Mouse (Mus musculus): Measurements from ENCODE around the gene Ociad2. TPM values are rescaled to one million over a fixed set of nuclear protein-coding genes. Genes with fewer than 3 reads are reported as not detected.

Gene Ociad2
- total and polyA plus RNA-seq, 2 experiments = 4.3 to 8.4 TPM

DNA sequence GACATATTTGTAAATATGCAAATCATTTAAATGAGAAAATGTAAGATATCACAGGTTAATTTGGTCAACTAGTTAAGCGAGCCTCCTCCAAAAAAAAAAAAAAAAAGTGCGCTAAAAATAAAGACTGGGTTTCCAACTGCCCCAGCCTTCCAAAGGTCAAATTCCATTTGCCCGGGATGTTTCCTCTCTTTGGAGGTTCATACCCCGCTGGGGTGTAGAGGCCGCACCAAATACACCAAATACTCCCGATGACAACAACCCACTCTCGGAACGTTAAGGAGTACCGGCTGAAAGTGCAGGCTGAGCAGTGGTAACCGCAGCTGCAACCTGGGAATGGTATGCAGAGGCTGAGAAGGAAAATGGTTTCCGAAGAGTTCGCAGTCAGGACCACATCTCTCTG is 19.4 kb upstream of the Ociad2 start:
- peak; percentile 76 for DNase-seq (ENCODE audit: extremely low read depth, low read depth, low spot score)
- Histone ChIP-seq H3K79me2 (ENCODE audit: control insufficient read depth, insufficient read depth, low read length) (no peaks in the 10 kb centered on the region), H3K4me1 (ENCODE audit: control insufficient read depth, insufficient read depth, low read length) (peaks cover 6% of the 10 kb centered on the region; the same call in 1 of the 2 replicates), H3K9ac (ENCODE audit: low read depth, low read length) (no peak overlapping the region), H3K4me3 (ENCODE audit: insufficient read depth, low read depth, low read length) (no peak overlapping the region), H3K36me3 (ENCODE audit: control insufficient read depth, insufficient read depth, low read length) (no peaks in the 10 kb centered on the region), H3K27me3 (ENCODE audit: control insufficient read depth, insufficient read depth, low read length) (no peaks in the 10 kb centered on the region), H3K27ac (replicated peaks; ENCODE audit: insufficient read depth, low read depth, low read length) (peak overlapping the region; percentile 3; the same call in 1 of the 2 replicates)
- TF ChIP-seq POLR2A (IDR thresholded peaks at IDR 0.05; ENCODE audit: extremely low read depth, insufficient read depth, low read length) (no peak), CTCF (IDR thresholded peaks at IDR 0.05; ENCODE audit: low read depth, low read length) (no peak)
- WGBS = 19% methylated on average over 12 of the region's 12 CpGs

GRCm38 (mm10) chr5:73359752-73360141 is 18.9 kb upstream of the Ociad2 start:
- H3K9ac ChIP-seq (ENCODE audit: low read depth, low read length) = no peak overlapping the region
- H3K79me2 ChIP-seq (ENCODE audit: control insufficient read depth, insufficient read depth, low read length) = no peaks in the 10 kb centered on the region
- no peaks in the 10 kb centered on the region for H3K27me3 ChIP-seq (ENCODE audit: control insufficient read depth, insufficient read depth, low read length)
- 38% methylated on average over 12 of the region's 12 CpGs for whole genome bisulfite sequencing
- peak overlapping the region; percentile 35; the same call in 1 of the 2 replicates for H3K27ac ChIP-seq (replicated peaks; ENCODE audit: insufficient read depth, low read depth, low read length)
- H3K36me3 ChIP-seq (ENCODE audit: control insufficient read depth, insufficient read depth, low read length) = no peaks in the 10 kb centered on the region
- peaks cover 6% of the 10 kb centered on the region; the same call in 1 of the 2 replicates for H3K4me1 ChIP-seq (ENCODE audit: control insufficient read depth, insufficient read depth, low read length)
- DNase-seq (ENCODE audit: extremely low read depth, low read depth, low spot score) = peak; percentile 85
- TF ChIP-seq POLR2A (IDR thresholded peaks at IDR 0.05; ENCODE audit: extremely low read depth, insufficient read depth, low read length) (no peak), CTCF (IDR thresholded peaks at IDR 0.05; ENCODE audit: low read depth, low read length) (no peak)
- no peak overlapping the region for H3K4me3 ChIP-seq (ENCODE audit: insufficient read depth, low read depth, low read length)

DNA sequence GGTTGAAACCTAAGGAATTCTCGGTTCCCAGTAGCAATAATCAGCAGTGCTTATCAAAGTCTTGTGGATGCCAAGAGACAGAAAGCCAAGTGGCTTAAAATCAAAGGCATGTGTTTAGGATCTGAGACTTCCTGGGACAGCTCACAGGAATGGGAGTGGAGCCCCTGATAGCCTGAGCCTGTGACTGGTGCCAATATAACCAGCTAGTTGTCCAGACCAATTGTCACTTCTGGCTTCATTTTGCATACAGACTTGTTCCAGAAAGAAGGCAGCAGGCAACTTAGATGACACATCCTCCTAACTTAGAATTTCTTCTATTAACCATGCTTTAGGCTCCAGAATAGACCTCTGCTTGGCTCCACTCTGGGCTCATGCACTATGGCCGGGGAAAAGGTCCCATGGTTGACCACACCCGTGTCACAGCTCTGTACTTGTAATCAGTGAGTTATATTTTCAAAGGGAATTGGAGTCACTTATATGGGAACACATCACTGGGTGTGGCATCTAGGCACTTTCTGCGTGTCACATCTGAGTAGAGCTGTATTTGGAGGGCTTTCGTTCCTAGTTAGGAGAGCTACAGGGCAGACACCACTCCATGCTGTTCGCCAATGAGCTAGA is 18.4 kb upstream of the Ociad2 start:
- 75% methylated on average over 6 of the region's 6 CpGs for WGBS
- no peak for TF ChIP-seq CTCF (IDR thresholded peaks at IDR 0.05; ENCODE audit: low read depth, low read length)
- no peaks in the 10 kb centered on the region for H3K79me2 ChIP-seq (ENCODE audit: control insufficient read depth, insufficient read depth, low read length)
- no peaks in the 10 kb centered on the region for H3K36me3 ChIP-seq (ENCODE audit: control insufficient read depth, insufficient read depth, low read length)
- no peak overlapping the region for H3K4me3 ChIP-seq (ENCODE audit: insufficient read depth, low read depth, low read length)
- no peak for DNase-seq (ENCODE audit: extremely low read depth, low read depth, low spot score)
- H3K27me3 ChIP-seq (ENCODE audit: control insufficient read depth, insufficient read depth, low read length) = no peaks in the 10 kb centered on the region
- no peak overlapping the region for H3K9ac ChIP-seq (ENCODE audit: low read depth, low read length)
- H3K27ac ChIP-seq (replicated peaks; ENCODE audit: insufficient read depth, low read depth, low read length) = no peak overlapping the region; the same call in 1 of the 2 replicates
- peaks cover 6% of the 10 kb centered on the region; the same call in 1 of the 2 replicates for H3K4me1 ChIP-seq (ENCODE audit: control insufficient read depth, insufficient read depth, low read length)

DNA sequence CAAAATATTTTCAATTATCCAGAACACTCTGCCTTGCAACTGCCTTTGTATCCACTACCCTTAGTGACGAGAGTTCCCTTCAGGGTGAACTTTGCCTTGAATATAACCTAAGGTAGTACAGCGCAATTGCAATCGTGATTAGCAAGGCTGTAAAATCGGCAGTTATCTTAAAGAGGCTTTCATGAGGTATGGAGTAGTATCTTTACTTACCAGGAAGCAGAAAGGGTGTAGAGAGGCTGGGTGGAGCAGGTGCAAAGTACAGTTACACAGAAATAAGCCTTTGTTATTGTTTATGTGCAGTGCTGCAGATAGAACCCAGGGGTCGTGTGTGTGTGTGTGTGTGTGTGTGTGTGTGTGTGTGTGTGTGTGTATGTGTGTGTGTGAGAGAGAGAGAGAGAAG is 14.6 kb upstream of the Ociad2 start:
- H3K36me3 ChIP-seq (ENCODE audit: control insufficient read depth, insufficient read depth, low read length) = no peaks in the 10 kb centered on the region
- no peak for DNase-seq (ENCODE audit: extremely low read depth, low read depth, low spot score)
- H3K9ac ChIP-seq (ENCODE audit: low read depth, low read length) = no peak overlapping the region
- no peaks in the 10 kb centered on the region for H3K79me2 ChIP-seq (ENCODE audit: control insufficient read depth, insufficient read depth, low read length)
- H3K27me3 ChIP-seq (ENCODE audit: control insufficient read depth, insufficient read depth, low read length) = no peaks in the 10 kb centered on the region
- H3K4me1 ChIP-seq (ENCODE audit: control insufficient read depth, insufficient read depth, low read length) = peaks cover 5% of the 10 kb centered on the region; the same call in 1 of the 2 replicates
- no peak overlapping the region for H3K4me3 ChIP-seq (ENCODE audit: insufficient read depth, low read depth, low read length)
- H3K27ac ChIP-seq (replicated peaks; ENCODE audit: insufficient read depth, low read depth, low read length) = no peak overlapping the region
- TF ChIP-seq CTCF (IDR thresholded peaks at IDR 0.05; ENCODE audit: low read depth, low read length) (no peak), POLR2A (IDR thresholded peaks at IDR 0.05; ENCODE audit: extremely low read depth, insufficient read depth, low read length) (no peak)
- 76% methylated on average over 5 of the region's 5 CpGs for WGBS

DNA sequence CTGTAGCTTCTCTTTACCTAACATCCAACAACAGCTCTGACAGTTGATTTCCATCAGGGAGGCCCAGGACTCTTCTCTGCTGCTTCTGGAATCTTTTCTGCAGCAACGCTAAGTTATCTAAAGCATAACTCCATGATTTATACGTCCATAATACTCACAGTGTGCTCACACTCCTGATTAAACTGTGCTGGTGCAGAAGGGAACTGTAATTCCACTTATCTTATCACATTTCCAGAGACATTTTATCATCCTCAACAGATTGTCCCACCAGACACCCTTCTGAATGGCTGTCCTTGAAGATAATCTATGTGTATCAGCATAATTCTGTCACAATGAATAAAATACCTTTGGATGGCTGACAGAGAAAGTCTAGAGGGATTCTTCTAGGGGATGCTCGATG is 13.2 kb upstream of the Ociad2 start:
- Histone ChIP-seq H3K4me3 (ENCODE audit: insufficient read depth, low read depth, low read length) (no peak overlapping the region), H3K4me1 (ENCODE audit: control insufficient read depth, insufficient read depth, low read length) (no peaks in the 10 kb centered on the region), H3K36me3 (ENCODE audit: control insufficient read depth, insufficient read depth, low read length) (no peaks in the 10 kb centered on the region), H3K27ac (replicated peaks; ENCODE audit: insufficient read depth, low read depth, low read length) (no peak overlapping the region), H3K27me3 (ENCODE audit: control insufficient read depth, insufficient read depth, low read length) (no peaks in the 10 kb centered on the region), H3K9ac (ENCODE audit: low read depth, low read length) (no peak overlapping the region), H3K79me2 (ENCODE audit: control insufficient read depth, insufficient read depth, low read length) (no peaks in the 10 kb centered on the region)
- TF ChIP-seq CTCF (IDR thresholded peaks at IDR 0.05; ENCODE audit: low read depth, low read length) (no peak), POLR2A (IDR thresholded peaks at IDR 0.05; ENCODE audit: extremely low read depth, insufficient read depth, low read length) (no peak)
- no peak for DNase-seq (ENCODE audit: extremely low read depth, low read depth, low spot score)
- 71% methylated on average over 3 of the region's 3 CpGs for WGBS

GRCm38 (mm10) chr5:73353519-73353918 is 12.7 kb upstream of the Ociad2 start:
- no peak overlapping the region for H3K27ac ChIP-seq (replicated peaks; ENCODE audit: insufficient read depth, low read depth, low read length)
- no peaks in the 10 kb centered on the region for H3K4me1 ChIP-seq (ENCODE audit: control insufficient read depth, insufficient read depth, low read length)
- WGBS = 77% methylated on average over 7 of the region's 7 CpGs

More at GRCm38 (mm10) chr5:73353519-73353918, 12.7 kb upstream of the Ociad2 start:
- H3K27me3 ChIP-seq (ENCODE audit: control insufficient read depth, insufficient read depth, low read length) = no peaks in the 10 kb centered on the region
- H3K36me3 ChIP-seq (ENCODE audit: control insufficient read depth, insufficient read depth, low read length) = no peaks in the 10 kb centered on the region
- H3K4me3 ChIP-seq (ENCODE audit: insufficient read depth, low read depth, low read length) = no peak overlapping the region
- no peak for DNase-seq (ENCODE audit: extremely low read depth, low read depth, low spot score)
- no peaks in the 10 kb centered on the region for H3K79me2 ChIP-seq (ENCODE audit: control insufficient read depth, insufficient read depth, low read length)
- TF ChIP-seq CTCF (IDR thresholded peaks at IDR 0.05; ENCODE audit: low read depth, low read length) (no peak), POLR2A (IDR thresholded peaks at IDR 0.05; ENCODE audit: extremely low read depth, insufficient read depth, low read length) (no peak)
- H3K9ac ChIP-seq (ENCODE audit: low read depth, low read length) = no peak overlapping the region
